Mouse (Mus musculus): ENCODE measurements around the gene Dhrs13.
"Not testable (repeated sequence)": the region's sequence is repeated elsewhere in the genome, so short reads cannot be mapped to it uniquely, and the experiment has no call there.

Gene Dhrs13

GRCm38 (mm10) chr11:78031947-78032808 lies at the start of gene Dhrs13:
Gene Dhrs13 (plus strand): TSS chr11:78032280.
- DNase-seq: peak; percentile 97

DNA sequence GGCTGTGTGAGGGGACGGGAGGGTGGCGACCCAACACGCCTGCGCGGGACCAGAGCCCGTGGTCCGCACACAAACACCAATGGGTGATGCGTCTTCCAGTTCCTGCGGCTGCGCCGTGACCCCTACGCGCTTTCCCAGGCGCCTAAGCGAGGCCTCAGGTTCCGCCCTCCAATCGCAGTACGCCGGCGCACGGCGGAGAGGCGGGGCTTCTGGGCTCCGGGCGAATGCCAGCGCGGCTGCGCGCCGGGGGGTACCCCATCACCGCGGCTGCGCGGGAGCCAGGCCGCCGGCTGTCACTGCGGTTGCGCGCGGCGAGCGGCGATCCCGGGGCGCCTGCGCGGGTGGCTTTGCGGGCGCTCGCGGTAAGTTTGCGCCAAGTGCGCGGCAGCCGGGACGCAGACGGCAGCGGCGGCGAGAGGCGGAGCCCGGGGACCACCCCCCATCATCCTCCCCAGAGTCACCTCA lies 49.6 kb upstream of the Dhrs13 start, which contains the start of gene Phf12:
Gene Phf12, plus strand, starts transcription at position 314 of the 465 bp plus-strand sequence.
- peak; percentile 99 for DNase-seq

DNA sequence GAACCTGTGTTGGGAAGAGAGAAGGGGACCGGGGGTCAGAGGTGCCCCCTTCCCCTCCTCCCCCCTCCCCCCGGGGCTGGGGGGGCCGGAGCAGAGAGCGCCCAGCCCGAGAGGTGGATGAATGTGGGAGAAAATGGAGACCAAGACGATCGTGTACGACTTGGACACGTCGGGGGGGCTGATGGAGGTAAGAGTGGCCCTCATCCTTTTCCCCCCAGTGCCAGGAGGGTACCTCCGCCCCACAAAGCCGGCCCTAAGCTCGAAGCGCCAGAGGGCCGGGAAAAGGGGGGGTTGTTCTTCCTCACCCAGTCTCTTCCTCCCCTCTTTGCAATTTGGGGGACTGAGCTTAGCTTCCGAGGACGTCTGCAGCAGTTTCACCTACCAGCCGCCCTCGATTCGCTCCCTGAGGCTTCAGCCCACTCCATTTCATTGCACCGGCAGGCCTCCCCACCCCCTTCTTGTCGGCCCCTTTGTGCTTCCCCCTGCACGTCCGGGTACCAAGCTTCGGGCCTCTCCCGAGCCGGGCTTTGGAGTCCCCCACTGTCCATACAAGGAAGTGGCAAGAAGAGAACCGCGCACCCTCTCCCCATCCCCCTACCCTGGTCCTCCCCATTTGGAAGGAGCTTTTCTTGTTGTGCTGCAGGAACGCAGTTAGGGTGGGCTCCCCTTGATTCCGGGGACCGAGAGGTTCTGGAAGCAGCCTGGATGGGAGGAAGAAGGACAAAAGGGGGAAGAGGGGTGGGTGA lies 48.7 kb upstream of the Dhrs13 start:
- DNase-seq: peak; percentile 48

GRCm38 (mm10) chr11:77983937-77984835 lies 47.9 kb upstream of the Dhrs13 start:
- DNase-seq: peak; percentile 52

- peak; percentile 47 for DNase-seq
Measured at GRCm38 (mm10) chr11:77984836-77985231, 47.2 kb upstream of the Dhrs13 start.

DNA sequence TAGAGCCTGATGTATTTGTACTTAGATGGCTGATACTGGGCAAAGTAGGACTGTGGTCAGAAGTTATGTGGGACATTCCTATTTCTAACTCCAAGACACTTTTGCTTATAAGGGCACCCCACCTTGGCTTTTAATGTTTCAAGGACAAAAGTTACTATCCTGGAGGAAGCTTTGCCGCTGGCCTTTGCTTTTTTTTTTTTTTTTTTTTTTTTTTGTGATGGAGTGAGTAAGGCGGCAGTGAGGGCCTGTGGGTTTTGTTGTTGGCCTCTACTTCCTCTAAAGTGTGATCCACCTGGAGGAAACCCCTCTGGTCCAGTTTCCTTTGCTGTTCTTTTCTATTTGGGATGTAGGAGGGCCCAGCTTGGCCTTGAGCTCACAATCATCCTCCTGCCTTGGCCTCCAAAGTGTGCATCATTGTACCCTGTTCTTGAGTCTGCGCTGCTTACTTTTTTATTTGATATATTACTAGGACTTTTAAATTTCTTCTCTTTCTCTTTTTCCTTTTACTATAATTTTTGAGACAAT lies 46.5 kb upstream of the Dhrs13 start:
- no peak for DNase-seq

- DNase-seq: no peak
Measured at GRCm38 (mm10) chr11:77989071-77989690, 42.9 kb upstream of the Dhrs13 start.

DNA sequence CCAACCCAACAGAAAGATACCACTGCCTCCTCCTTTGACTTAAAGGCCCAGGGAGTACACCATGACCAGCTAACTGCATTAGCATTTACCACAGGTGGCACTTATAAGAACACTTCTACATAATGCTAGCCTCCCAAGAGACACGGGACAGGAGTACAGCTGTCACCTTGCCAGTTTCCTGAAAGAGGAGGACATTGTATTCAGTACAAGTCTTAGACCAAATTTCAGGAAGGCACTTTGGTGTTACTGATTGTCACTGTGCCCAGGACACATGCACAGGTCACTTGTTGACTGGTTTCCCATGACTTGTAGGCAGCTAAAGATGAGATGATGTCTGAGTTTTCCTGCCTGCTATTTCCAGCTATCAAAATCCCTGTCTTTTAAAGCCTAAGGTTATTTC lies 36.5 kb upstream of the Dhrs13 start:
- peak; percentile 9 for DNase-seq

DNA sequence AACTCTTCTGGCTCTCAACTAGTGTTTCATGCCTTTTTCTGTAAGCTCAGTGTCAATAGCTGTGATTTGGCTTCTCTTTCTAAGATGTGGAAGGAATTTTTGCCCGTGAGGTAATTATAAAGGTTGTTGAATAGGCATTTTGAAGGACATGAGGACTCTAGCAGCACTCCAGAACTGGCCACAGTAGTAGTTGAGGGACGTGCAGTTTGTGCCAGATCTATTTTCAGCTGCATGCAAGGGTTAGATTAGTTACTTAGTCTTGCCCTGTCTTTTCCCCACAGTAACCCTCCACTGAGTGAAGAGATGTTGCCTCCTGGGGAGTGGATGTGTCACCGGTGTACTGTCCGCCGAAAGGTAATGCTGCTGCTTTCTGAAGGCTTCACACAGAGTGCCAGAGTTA lies 25.6 kb upstream of the Dhrs13 start:
- no peak for DNase-seq

GRCm38 (mm10) chr11:78019676-78020075 lies 12.4 kb upstream of the Dhrs13 start:
- DNase-seq: peak; percentile 87

- no peak for DNase-seq
Measured at GRCm38 (mm10) chr11:78023607-78024006, 8.5 kb upstream of the Dhrs13 start.

DNA sequence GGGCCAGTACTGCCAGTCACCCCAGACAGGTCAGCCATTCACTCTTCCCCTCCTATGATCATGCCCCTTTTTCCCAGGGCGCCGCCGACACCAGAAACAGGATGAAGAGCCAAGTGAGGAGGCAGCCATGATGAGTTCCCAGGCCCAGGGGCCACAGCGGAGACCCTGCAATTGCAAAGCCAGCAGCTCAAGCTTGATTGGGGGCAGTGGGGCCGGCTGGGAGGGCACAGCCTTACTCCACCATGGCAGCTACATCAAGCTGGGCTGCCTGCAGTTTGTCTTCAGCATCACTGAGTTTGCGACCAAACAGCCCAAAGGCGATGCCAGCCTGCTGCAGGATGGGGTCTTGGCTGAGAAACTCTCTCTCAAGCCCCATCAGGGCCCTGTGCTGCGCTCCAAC lies 2.8 kb upstream of the Dhrs13 start:
- no peak for DNase-seq

- no peak for DNase-seq
Measured at GRCm38 (mm10) chr11:78030600-78030999, 1.5 kb upstream of the Dhrs13 start.

DNA sequence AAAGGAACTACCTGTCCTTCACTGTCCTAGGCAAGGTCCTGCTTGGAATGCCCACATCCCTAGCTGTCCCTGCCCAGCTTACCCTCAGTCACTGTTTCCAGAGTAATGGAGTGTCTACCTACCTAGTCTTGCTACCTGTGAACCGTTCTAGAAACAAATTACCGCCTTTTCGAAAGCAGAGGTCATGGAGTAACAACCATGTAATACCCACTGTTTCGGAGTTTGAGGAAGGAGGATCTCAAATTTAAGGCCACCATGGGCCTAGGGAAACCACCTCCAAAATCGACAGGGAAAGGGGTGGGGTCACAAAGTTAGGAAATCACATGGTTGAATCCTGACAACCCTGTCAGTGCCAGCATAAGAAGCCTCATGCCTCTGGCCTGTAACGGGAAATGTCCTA lies 691 bp upstream of the Dhrs13 start:
- DNase-seq: no peak

DNA sequence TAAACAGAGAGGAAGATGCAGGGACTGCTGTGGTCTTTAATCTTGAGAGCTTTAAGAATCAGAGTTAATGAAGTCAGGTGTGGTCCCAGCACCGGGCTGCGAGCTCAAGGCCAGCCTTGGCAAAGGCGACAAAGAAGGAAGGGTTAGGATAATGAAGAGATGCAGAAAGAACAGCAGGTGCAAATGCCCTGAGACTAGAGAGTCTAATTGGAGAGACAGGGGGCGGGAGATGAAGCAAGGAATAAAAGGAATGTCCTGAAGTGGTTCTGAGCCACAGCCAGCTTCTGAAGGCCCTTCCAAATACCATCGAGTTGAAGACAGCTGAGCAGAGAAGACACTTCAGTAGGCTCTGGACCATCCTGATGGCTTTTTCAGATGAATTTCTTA lies 722 bp downstream of the Dhrs13 start:
- peak; percentile 15 for DNase-seq

GRCm38 (mm10) chr11:78033931-78034617 lies 2.0 kb downstream of the Dhrs13 start:
- no peak for DNase-seq

DNA sequence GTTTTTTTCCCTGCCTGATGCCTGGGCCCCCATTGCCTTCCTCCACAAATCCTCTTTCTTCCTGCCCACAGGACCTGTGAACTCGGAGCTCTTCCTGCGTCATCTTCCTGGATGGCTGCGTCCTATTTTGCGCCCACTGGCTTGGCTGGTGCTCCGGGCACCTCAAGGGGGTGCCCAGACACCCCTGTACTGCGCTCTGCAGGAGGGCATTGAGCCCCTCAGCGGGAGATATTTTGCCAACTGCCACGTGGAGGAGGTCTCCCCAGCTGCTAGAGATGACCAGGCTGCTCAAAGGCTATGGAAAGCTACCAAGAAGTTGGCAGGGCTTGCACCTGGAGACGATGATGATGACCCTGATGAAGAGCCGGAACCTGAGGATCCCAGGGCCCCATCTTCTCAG lies 4.7 kb downstream of the Dhrs13 start:
- no peak for DNase-seq

DNA sequence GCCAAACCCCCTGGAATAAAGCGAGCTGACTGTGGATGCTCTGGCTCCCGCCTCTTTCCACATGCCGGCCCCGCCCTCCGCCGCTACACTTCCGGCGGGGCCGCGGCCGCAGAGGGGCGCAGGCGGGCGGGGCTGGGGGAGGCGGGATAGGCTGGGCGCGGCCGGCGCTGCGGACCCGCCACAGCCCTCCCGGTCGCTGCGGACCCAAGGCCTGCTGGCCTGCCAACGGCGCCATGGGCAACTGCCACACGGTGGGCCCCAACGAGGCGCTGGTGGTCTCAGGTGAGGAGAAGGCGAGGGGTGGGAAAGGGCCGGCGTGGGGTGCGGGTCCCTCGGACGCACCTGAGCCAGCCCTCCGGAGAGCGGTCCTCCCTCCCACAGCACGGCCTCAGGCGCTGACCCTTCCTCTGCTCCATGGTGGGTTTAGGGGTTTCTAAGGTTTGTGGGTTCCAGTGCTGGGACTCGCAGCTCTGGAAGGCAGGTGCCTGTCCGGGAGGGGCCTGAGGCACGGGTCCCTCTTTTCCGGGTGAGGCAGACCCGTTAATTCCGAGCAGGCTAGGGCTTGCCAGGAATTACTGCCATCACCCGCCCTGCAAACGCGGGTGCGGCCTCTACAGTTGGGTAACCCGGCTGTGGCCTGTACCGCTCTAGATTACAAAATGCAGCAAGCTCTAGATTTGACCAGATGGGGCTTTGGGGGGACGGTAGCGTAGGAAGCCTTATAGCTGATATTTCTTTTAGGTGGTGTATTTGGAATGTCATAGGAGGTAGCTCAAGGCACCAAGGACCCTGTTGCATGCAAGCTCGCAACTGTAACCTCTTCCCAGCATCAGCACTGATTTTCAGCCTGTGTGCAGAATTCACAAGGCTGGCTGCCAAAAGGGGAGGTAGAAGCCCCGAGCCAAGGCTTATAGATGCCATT lies 6.0 kb downstream of the Dhrs13 start, which contains the start of gene Flot2:
Gene Flot2, plus strand, starts transcription at position 101 of the 922 bp plus-strand sequence.
- peak; percentile 71 for DNase-seq

DNA sequence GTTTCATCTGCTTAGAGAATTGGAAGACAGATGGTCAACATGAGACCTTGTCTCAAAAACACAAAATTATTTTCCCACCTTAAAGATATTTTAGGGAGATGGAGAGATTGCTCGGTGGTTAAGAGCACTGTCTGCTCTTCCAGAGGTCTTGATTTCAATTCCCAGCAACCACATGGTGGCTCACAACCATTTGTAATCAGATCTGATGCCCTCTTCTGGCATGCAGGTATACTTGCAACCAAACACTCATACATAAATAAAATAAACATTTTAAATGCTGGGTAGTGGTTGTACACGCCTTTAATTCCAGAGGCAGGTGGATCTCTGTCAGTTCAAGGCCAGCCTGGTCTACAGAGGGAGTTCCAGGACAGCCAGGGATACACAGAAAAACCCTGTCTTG lies 8.8 kb downstream of the Dhrs13 start:
- DNase-seq: no peak

- not testable (repeated sequence) for DNase-seq
Measured at GRCm38 (mm10) chr11:78042290-78042870, 10.3 kb downstream of the Dhrs13 start.
